Mouse (Mus musculus): ENCODE results near the gene Cks1brt. TPM values are rescaled to one million over a fixed set of nuclear protein-coding genes. Genes with fewer than 3 reads are reported as not detected.

Cks1brt gene
- polyA plus RNA-seq (2014; fragmentation: Illumina TruSeq; extraction: RNeasy Lipid Tissue Mini Kit (QIAGEN cat#74804); ENCODE audit: low read depth, low replicate concordance) = not detected

GRCm38 (mm10) chr8:85151624-85152023, at the start of gene Cks1brt:
TSS of gene Cks1brt (plus strand) at chr8:85151924.

GRCm38 (mm10) chr8:85122995-85123394, 28.7 kb upstream of the Cks1brt start, which contains the start of gene Zfp791:
TSS of gene Zfp791 (minus strand) at chr8:85123095.

Other genes starting within 250 kb of the Cks1brt start
- gene Klf1, start 250.0 kb upstream of the Cks1brt start, polyA plus RNA-seq (2014; fragmentation: Illumina TruSeq; extraction: RNeasy Lipid Tissue Mini Kit (QIAGEN cat#74804); ENCODE audit: low read depth, low replicate concordance) = 0.38 TPM
- gene Dnase2a, start 243.4 kb upstream of the Cks1brt start, polyA plus RNA-seq (2014; fragmentation: Illumina TruSeq; extraction: RNeasy Lipid Tissue Mini Kit (QIAGEN cat#74804); ENCODE audit: low read depth, low replicate concordance) = 11.0 TPM
- gene Mast1, start 214.6 kb upstream of the Cks1brt start, polyA plus RNA-seq (2014; fragmentation: Illumina TruSeq; extraction: RNeasy Lipid Tissue Mini Kit (QIAGEN cat#74804); ENCODE audit: low read depth, low replicate concordance) = not detected
- not detected for gene Rtbdn, start 204.9 kb upstream of the Cks1brt start, polyA plus RNA-seq (2014; fragmentation: Illumina TruSeq; extraction: RNeasy Lipid Tissue Mini Kit (QIAGEN cat#74804); ENCODE audit: low read depth, low replicate concordance)
- gene Gm49661, start 182.5 kb upstream of the Cks1brt start, polyA plus RNA-seq (2014; fragmentation: Illumina TruSeq; extraction: RNeasy Lipid Tissue Mini Kit (QIAGEN cat#74804); ENCODE audit: low read depth, low replicate concordance) = not detected
- gene Prdx2, start 182.3 kb upstream of the Cks1brt start, polyA plus RNA-seq (2014; fragmentation: Illumina TruSeq; extraction: RNeasy Lipid Tissue Mini Kit (QIAGEN cat#74804); ENCODE audit: low read depth, low replicate concordance) = 27.1 TPM
- gene Rnaseh2a, start 182.2 kb upstream of the Cks1brt start, polyA plus RNA-seq (2014; fragmentation: Illumina TruSeq; extraction: RNeasy Lipid Tissue Mini Kit (QIAGEN cat#74804); ENCODE audit: low read depth, low replicate concordance) = 2.4 TPM
- 1.7 TPM for gene Junb, start 173.2 kb upstream of the Cks1brt start, polyA plus RNA-seq (2014; fragmentation: Illumina TruSeq; extraction: RNeasy Lipid Tissue Mini Kit (QIAGEN cat#74804); ENCODE audit: low read depth, low replicate concordance)
- gene Hook2, start 161.3 kb upstream of the Cks1brt start, polyA plus RNA-seq (2014; fragmentation: Illumina TruSeq; extraction: RNeasy Lipid Tissue Mini Kit (QIAGEN cat#74804); ENCODE audit: low read depth, low replicate concordance) = 26.9 TPM
- gene Best2, start 137.4 kb upstream of the Cks1brt start, polyA plus RNA-seq (2014; fragmentation: Illumina TruSeq; extraction: RNeasy Lipid Tissue Mini Kit (QIAGEN cat#74804); ENCODE audit: low read depth, low replicate concordance) = 3.1 TPM
- 11.1 TPM for gene Asna1, start 126.6 kb upstream of the Cks1brt start, polyA plus RNA-seq (2014; fragmentation: Illumina TruSeq; extraction: RNeasy Lipid Tissue Mini Kit (QIAGEN cat#74804); ENCODE audit: low read depth, low replicate concordance)
- 13.3 TPM for gene Trir, start 125.1 kb upstream of the Cks1brt start, polyA plus RNA-seq (2014; fragmentation: Illumina TruSeq; extraction: RNeasy Lipid Tissue Mini Kit (QIAGEN cat#74804); ENCODE audit: low read depth, low replicate concordance)
- 12.3 TPM for gene Tnpo2, start 115.0 kb upstream of the Cks1brt start, polyA plus RNA-seq (2014; fragmentation: Illumina TruSeq; extraction: RNeasy Lipid Tissue Mini Kit (QIAGEN cat#74804); ENCODE audit: low read depth, low replicate concordance)
- gene Fbxw9, start 91.9 kb upstream of the Cks1brt start, polyA plus RNA-seq (2014; fragmentation: Illumina TruSeq; extraction: RNeasy Lipid Tissue Mini Kit (QIAGEN cat#74804); ENCODE audit: low read depth, low replicate concordance) = 2.6 TPM
- not detected for gene Gm5741, start 83.9 kb upstream of the Cks1brt start, polyA plus RNA-seq (2014; fragmentation: Illumina TruSeq; extraction: RNeasy Lipid Tissue Mini Kit (QIAGEN cat#74804); ENCODE audit: low read depth, low replicate concordance)
- gene Dhps, start 80.2 kb upstream of the Cks1brt start, polyA plus RNA-seq (2014; fragmentation: Illumina TruSeq; extraction: RNeasy Lipid Tissue Mini Kit (QIAGEN cat#74804); ENCODE audit: low read depth, low replicate concordance) = 23.2 TPM
- gene Wdr83os, start 71.2 kb upstream of the Cks1brt start, polyA plus RNA-seq (2014; fragmentation: Illumina TruSeq; extraction: RNeasy Lipid Tissue Mini Kit (QIAGEN cat#74804); ENCODE audit: low read depth, low replicate concordance) = 5.8 TPM
- 2.8 TPM for gene Wdr83, start 70.6 kb upstream of the Cks1brt start, polyA plus RNA-seq (2014; fragmentation: Illumina TruSeq; extraction: RNeasy Lipid Tissue Mini Kit (QIAGEN cat#74804); ENCODE audit: low read depth, low replicate concordance)
- 9.3 TPM for gene Man2b1, start 68.7 kb upstream of the Cks1brt start, polyA plus RNA-seq (2014; fragmentation: Illumina TruSeq; extraction: RNeasy Lipid Tissue Mini Kit (QIAGEN cat#74804); ENCODE audit: low read depth, low replicate concordance)
- 6.6 TPM for gene Zfp791, start 28.8 kb upstream of the Cks1brt start, polyA plus RNA-seq (2014; fragmentation: Illumina TruSeq; extraction: RNeasy Lipid Tissue Mini Kit (QIAGEN cat#74804); ENCODE audit: low read depth, low replicate concordance)
- gene Olfr371, start 74.1 kb downstream of the Cks1brt start, polyA plus RNA-seq (2014; fragmentation: Illumina TruSeq; extraction: RNeasy Lipid Tissue Mini Kit (QIAGEN cat#74804); ENCODE audit: low read depth, low replicate concordance) = not detected
- gene Orc6, start 147.7 kb downstream of the Cks1brt start, polyA plus RNA-seq (2014; fragmentation: Illumina TruSeq; extraction: RNeasy Lipid Tissue Mini Kit (QIAGEN cat#74804); ENCODE audit: low read depth, low replicate concordance) = 47.1 TPM
- 361 TPM for gene Vps35, start 147.9 kb downstream of the Cks1brt start, polyA plus RNA-seq (2014; fragmentation: Illumina TruSeq; extraction: RNeasy Lipid Tissue Mini Kit (QIAGEN cat#74804); ENCODE audit: low read depth, low replicate concordance)
- gene Mylk3, start 234.4 kb downstream of the Cks1brt start, polyA plus RNA-seq (2014; fragmentation: Illumina TruSeq; extraction: RNeasy Lipid Tissue Mini Kit (QIAGEN cat#74804); ENCODE audit: low read depth, low replicate concordance) = 0.13 TPM